Mouse (Mus musculus): ENCODE results near the gene Accsl. TPM values are rescaled to one million over a fixed set of nuclear protein-coding genes. Genes with fewer than 3 reads are reported as not detected.
A peak's percentile ranks its signal among the peaks of the same experiment; 100 is the strongest.

The Accsl gene
- polyA plus RNA-seq (2015; fragmentation: Nextera tagmentation; extraction: Ambion mirVana) = not detected in 2 replicates

DNA sequence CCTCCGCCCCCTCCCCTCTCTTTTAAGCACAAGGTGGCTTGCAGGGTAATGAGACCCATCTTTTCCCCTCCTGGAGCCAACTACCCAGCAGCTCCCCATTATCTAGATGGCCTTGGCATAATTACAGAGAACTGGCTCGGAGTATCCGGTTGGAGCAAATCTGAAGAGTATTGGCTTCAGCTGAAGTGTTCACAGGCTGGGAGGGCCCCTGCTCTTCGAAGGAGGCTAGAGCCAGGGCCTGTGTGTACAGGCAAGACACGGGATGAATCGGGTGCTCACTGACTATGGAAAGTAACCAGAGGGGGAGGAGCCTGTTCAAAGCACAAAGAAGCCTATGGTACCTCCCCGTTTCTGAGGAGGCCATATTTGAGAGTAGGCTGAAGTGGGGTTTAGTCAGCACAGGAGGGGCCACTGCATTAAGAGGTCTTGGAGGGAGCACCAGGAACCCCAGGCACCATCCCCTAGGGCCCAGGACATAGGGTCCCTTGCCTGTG, at the start of gene Accsl:
Gene Accsl, minus strand, starts transcription at position 51 of the 494 bp plus-strand sequence.
- Histone ChIP-seq H3K4me2 (replicated peaks; ENCODE audit: low read depth) (no peak within 1 kb of the TSS), H3K4me3 (ENCODE audit: low read depth, low read length) (no peak within 1 kb of the TSS), H3K9me3 (ENCODE audit: control insufficient read depth, low read length) (no peaks in the 10 kb centered on the region), H3K4me1 (replicated peaks; ENCODE audit: control insufficient read depth, insufficient read depth) (no peaks in the 10 kb centered on the region; the same call in 1 of the 2 replicates), H3K9ac (ENCODE audit: low read length) (no peak within 1 kb of the TSS), H3K36me3 (ENCODE audit: control insufficient read depth, insufficient read depth, low read length) (no peaks in the 10 kb centered on the region), H3K27ac (replicated peaks) (no peak within 1 kb of the TSS), H3K27me3 (ENCODE audit: control insufficient read depth, insufficient read depth, low read length) (no peaks in the 10 kb centered on the region)
- DNase-seq (ENCODE audit: low spot score) = no peak
- ATAC-seq (ENCODE audit: low FRiP score, low TSS enrichment) = no peak; the same call in 1 of the 2 replicates
- no peak for TF ChIP-seq EP300 (optimal IDR thresholded peaks at IDR 0.05)
- TF ChIP-seq CTCF (IDR thresholded peaks at IDR 0.05; ENCODE audit: low read depth) = no peak
- WGBS = 54% methylated on average over 7 of the region's 7 CpGs

DNA sequence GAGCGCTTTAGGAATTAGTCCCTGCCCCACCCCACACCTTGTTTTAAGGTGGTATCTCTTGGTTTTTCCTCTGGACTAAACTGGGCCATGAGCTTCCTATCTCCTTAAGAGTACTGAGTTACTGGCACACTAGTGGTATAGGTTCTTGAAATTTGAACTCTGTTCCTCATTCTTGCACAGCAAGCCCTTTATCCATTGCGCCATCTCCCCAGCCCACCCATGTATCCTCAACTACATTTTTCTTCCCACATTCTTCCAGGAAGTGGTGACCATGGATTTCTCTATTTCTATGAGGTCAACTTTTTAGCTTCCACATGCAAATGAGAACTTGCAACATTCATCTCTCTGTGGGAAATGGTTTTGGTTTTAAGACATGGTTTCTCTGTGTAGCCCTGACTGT, 44.6 kb upstream of the Accsl start:
- Histone ChIP-seq H3K9ac (ENCODE audit: low read length) (no peak overlapping the region), H3K36me3 (ENCODE audit: control insufficient read depth, insufficient read depth, low read length) (no peaks in the 10 kb centered on the region), H3K4me3 (ENCODE audit: low read depth, low read length) (no peak overlapping the region), H3K4me2 (replicated peaks; ENCODE audit: low read depth) (no peak overlapping the region), H3K27me3 (ENCODE audit: control insufficient read depth, insufficient read depth, low read length) (no peaks in the 10 kb centered on the region), H3K9me3 (ENCODE audit: control insufficient read depth, low read length) (no peaks in the 10 kb centered on the region), H3K4me1 (replicated peaks; ENCODE audit: control insufficient read depth, insufficient read depth) (no peaks in the 10 kb centered on the region), H3K27ac (replicated peaks) (no peak overlapping the region)
- no peak for TF ChIP-seq EP300 (optimal IDR thresholded peaks at IDR 0.05)
- no peak for TF ChIP-seq CTCF (IDR thresholded peaks at IDR 0.05; ENCODE audit: low read depth)
- ATAC-seq (ENCODE audit: low FRiP score, low TSS enrichment) (no peak), DNase-seq (ENCODE audit: low spot score) (no peak)
- WGBS = 92% methylated on average over 2 of the region's 2 CpGs

DNA sequence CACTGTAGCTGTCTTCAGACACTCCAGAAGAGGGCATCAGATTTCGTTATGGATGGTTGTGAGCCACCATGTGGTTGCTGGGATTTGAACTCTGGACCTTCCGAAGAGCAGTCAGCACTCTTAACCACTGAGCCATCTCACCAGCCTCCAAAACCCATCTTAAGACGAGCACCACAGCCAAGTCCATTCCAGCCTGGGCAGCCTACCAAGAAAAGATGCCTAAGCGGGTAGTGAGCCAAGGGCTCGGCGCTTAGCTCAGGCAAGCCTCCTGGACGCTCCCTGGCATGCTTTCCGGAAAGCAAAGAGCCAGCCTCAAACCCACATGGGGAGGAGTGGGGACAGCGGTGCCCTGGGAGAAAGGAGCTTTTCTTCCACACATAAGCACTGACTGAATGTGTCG, 43.0 kb upstream of the Accsl start:
- no peak overlapping the region for H3K4me2 ChIP-seq (replicated peaks; ENCODE audit: low read depth)
- DNase-seq (ENCODE audit: low spot score) = no peak
- no peak overlapping the region for H3K27ac ChIP-seq (replicated peaks)
- no peak for ATAC-seq (ENCODE audit: low FRiP score, low TSS enrichment)
- H3K9ac ChIP-seq (ENCODE audit: low read length) = no peak overlapping the region
- H3K9me3 ChIP-seq (ENCODE audit: control insufficient read depth, low read length) = no peaks in the 10 kb centered on the region
- no peak overlapping the region for H3K4me3 ChIP-seq (ENCODE audit: low read depth, low read length)
- WGBS = 65% methylated on average over 10 of the region's 10 CpGs
- no peaks in the 10 kb centered on the region for H3K36me3 ChIP-seq (ENCODE audit: control insufficient read depth, insufficient read depth, low read length)
- H3K27me3 ChIP-seq (ENCODE audit: control insufficient read depth, insufficient read depth, low read length) = no peaks in the 10 kb centered on the region
- TF ChIP-seq CTCF (IDR thresholded peaks at IDR 0.05; ENCODE audit: low read depth) = no peak
- TF ChIP-seq EP300 (optimal IDR thresholded peaks at IDR 0.05) = no peak
- H3K4me1 ChIP-seq (replicated peaks; ENCODE audit: control insufficient read depth, insufficient read depth) = no peaks in the 10 kb centered on the region

DNA sequence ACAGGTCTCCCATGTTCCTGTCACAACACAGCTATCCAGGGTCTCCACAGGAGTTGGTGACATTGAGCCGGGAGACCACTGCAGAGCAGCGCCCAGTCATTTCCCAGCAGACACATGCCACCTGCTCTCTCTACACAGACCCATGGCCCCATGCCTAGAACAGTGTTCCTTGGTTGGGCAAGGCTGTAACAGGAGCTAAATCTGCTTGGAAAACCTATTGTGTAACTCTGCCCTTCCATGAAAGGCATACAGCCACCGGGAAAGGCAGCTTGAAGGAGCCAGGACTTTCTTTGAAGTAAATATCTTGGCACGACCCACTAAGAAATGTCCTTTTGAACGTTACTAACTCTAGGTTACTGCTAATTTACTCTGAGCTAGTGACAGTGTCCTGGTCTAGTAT, 40.8 kb upstream of the Accsl start:
- H3K9ac ChIP-seq (ENCODE audit: low read length) = no peak overlapping the region
- ATAC-seq (ENCODE audit: low FRiP score, low TSS enrichment) (peak; percentile 32; the same call in 1 of the 2 replicates), DNase-seq (ENCODE audit: low spot score) (no peak)
- H3K9me3 ChIP-seq (ENCODE audit: control insufficient read depth, low read length) = no peaks in the 10 kb centered on the region
- no peak overlapping the region for H3K27ac ChIP-seq (replicated peaks)
- H3K36me3 ChIP-seq (ENCODE audit: control insufficient read depth, insufficient read depth, low read length) = no peaks in the 10 kb centered on the region
- no peaks in the 10 kb centered on the region for H3K27me3 ChIP-seq (ENCODE audit: control insufficient read depth, insufficient read depth, low read length)
- H3K4me3 ChIP-seq (ENCODE audit: low read depth, low read length) = no peak overlapping the region
- TF ChIP-seq EP300 (optimal IDR thresholded peaks at IDR 0.05) (no peak), CTCF (IDR thresholded peaks at IDR 0.05; ENCODE audit: low read depth) (no peak)
- H3K4me2 ChIP-seq (replicated peaks; ENCODE audit: low read depth) = no peak overlapping the region
- 57% methylated on average over 5 of the region's 5 CpGs for WGBS
- no peaks in the 10 kb centered on the region for H3K4me1 ChIP-seq (replicated peaks; ENCODE audit: control insufficient read depth, insufficient read depth)

DNA sequence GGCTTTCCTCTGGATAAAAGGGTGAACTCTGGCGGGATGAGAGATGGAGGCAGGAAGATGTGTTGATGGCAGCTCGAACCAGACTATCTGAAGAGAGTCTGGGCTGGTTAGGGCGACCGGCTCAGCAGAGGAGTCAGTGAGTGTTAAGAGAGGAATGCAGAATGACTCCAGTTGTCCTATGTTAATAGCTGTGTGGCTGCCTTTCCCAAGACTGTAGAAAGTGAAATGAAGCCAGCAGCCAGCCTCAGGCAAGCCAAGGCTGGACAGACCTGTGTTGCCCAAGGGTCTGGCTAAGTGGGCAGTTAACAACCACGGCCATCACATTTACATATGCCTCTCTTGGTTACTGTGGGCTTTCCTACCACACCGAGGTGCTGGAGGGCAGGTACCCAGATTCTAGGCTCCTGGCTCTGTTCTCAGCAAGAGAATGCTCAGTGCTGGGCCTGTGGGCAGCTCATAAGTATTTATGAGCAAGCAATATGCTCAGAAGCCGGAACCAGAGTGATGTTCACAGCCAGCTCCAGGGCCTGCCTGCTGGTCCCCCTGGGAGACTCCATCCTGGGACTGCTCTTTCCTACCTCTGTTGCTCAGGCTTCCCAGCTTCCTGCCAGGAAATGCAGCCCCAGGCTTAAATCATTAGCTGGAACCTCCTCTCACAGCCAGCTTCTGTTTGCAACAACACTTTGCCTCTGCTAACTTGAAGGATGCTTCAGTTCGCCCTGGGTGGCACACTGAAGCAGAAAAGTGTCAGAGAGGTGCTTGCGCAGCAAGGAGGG, 38.8 kb upstream of the Accsl start:
- no peak for DNase-seq (ENCODE audit: low spot score)
- 60% methylated on average over 9 of the region's 9 CpGs for WGBS

DNA sequence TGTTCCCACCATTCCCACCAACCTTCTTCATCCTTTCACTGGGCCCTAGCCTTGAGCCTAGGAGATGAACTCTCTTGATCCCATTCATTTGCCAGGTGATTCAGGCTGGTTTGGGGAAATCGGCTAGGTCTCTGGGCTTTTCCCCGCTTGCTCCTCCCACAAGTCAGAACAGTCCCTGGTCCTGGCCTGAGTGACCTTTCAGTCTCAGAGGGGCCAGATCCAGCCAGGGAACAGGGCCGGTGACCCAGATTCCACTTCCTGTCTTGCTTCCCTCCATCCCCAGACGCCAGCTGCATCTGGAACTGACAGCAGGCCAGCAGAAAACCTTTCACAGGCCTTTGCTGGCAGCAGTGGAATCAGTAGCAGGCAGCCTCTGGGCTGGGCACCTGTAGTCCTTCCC, 37.4 kb upstream of the Accsl start:
- 51% methylated on average over 4 of the region's 4 CpGs for WGBS
- no peaks in the 10 kb centered on the region for H3K27me3 ChIP-seq (ENCODE audit: control insufficient read depth, insufficient read depth, low read length)
- TF ChIP-seq EP300 (optimal IDR thresholded peaks at IDR 0.05) (no peak), CTCF (IDR thresholded peaks at IDR 0.05; ENCODE audit: low read depth) (no peak)

More for the DNA sequence above, 38.8 kb upstream of the Accsl start:
- Histone ChIP-seq H3K4me3 (ENCODE audit: low read depth, low read length) (no peak overlapping the region), H3K36me3 (ENCODE audit: control insufficient read depth, insufficient read depth, low read length) (no peaks in the 10 kb centered on the region), H3K9me3 (ENCODE audit: control insufficient read depth, low read length) (no peaks in the 10 kb centered on the region), H3K9ac (ENCODE audit: low read length) (no peak overlapping the region), H3K27ac (replicated peaks) (0 out of 2 replicates have a peak overlapping the region, but pooled peaks have one; percentile 30), H3K4me1 (replicated peaks; ENCODE audit: control insufficient read depth, insufficient read depth) (0 out of 2 replicates have a peak, but pooled peaks cover 2% of the 10 kb centered on the region), H3K27me3 (ENCODE audit: control insufficient read depth, insufficient read depth, low read length) (no peaks in the 10 kb centered on the region), H3K4me2 (replicated peaks; ENCODE audit: low read depth) (no peak overlapping the region)
- TF ChIP-seq CTCF (IDR thresholded peaks at IDR 0.05; ENCODE audit: low read depth) (no peak), EP300 (optimal IDR thresholded peaks at IDR 0.05) (no peak)
- ATAC-seq (ENCODE audit: low FRiP score, low TSS enrichment) = no peak

More for the DNA sequence above, 37.4 kb upstream of the Accsl start:
- Histone ChIP-seq H3K4me1 (replicated peaks; ENCODE audit: control insufficient read depth, insufficient read depth) (0 out of 2 replicates have a peak, but pooled peaks cover 2% of the 10 kb centered on the region), H3K4me3 (ENCODE audit: low read depth, low read length) (no peak overlapping the region), H3K9me3 (ENCODE audit: control insufficient read depth, low read length) (no peaks in the 10 kb centered on the region), H3K9ac (ENCODE audit: low read length) (no peak overlapping the region), H3K4me2 (replicated peaks; ENCODE audit: low read depth) (no peak overlapping the region), H3K36me3 (ENCODE audit: control insufficient read depth, insufficient read depth, low read length) (no peaks in the 10 kb centered on the region), H3K27ac (replicated peaks) (no peak overlapping the region)
- DNase-seq (ENCODE audit: low spot score) = no peak
- no peak for ATAC-seq (ENCODE audit: low FRiP score, low TSS enrichment)

All from stomach, postnatal 0 days (tissue).